Mouse (Mus musculus) intestine, embryonic 15.5 days (tissue): ENCODE measurements around the gene Nupr1. TPM values are rescaled to one million over a fixed set of nuclear protein-coding genes. Genes with fewer than 3 reads are reported as not detected.

Experiments
- ATAC-seq: fragments of 200-750 bp; cut with Nextera tagmentation; 2 replicates; pipeline ENCODE4 v1.8.0; 2017; ENCODE audit warnings: moderate TSS enrichment, moderate library complexity
- H3K27ac ChIP-seq: fragments of 300-500 bp; sonication (generic); 2 replicates; pipeline ENCODE4 v1.5.1; 2015; ENCODE audit warnings: mild to moderate bottlenecking, inconsistent platforms
- H3K27me3 ChIP-seq: fragments of 300-500 bp; sonication (generic); replicated peaks from 2 replicates; pipeline ENCODE4 v1.6.1; 2015; ENCODE audit warnings: inconsistent platforms
- H3K36me3 ChIP-seq: fragments of 300-500 bp; sonication (generic); 2 replicates; pipeline ENCODE4 v1.6.1; 2015; ENCODE audit warnings: inconsistent platforms
- H3K4me1 ChIP-seq: fragments of 300-500 bp; sonication (generic); replicated peaks from 2 replicates; pipeline ENCODE4 v1.6.1; 2015; ENCODE audit warnings: inconsistent platforms
- H3K4me2 ChIP-seq: fragments of 300-500 bp; sonication (generic); replicated peaks from 2 replicates; pipeline ENCODE4 v1.6.1; 2015; ENCODE audit warnings: mild to moderate bottlenecking, inconsistent platforms
- H3K4me3 ChIP-seq: fragments of 300-500 bp; sonication (generic); replicated peaks from 2 replicates; pipeline ENCODE4 v1.5.1; 2015; ENCODE audit warnings: inconsistent platforms
- H3K9ac ChIP-seq: fragments of 300-500 bp; sonication (generic); 2 replicates; pipeline ENCODE4 v1.6.1; 2015; ENCODE audit warnings: inconsistent platforms
- H3K9me3 ChIP-seq: fragments of 300-500 bp; sonication (generic); 2 replicates; pipeline ENCODE4 v1.6.1; 2016; ENCODE audit warnings: inconsistent platforms
- WGBS: fragments of 180-500 bp; shearing (Covaris S2); methylation state at CpG from one replicate; pipeline ENCODE4 v1.1.7; 2015; 5-methylcytosine and 5-hydroxymethylcytosine counted together
- polyA plus RNA-seq: library from polyadenylated mRNA; unstranded; fragments of >200 nt; fragmentation: Nextera tagmentation; extraction: Ambion mirVana; gene quantifications from 2 replicates; pipeline ENCODE4 v1.2.1, GENCODE M21; 2015

Nupr1 gene
- polyA plus RNA-seq, 1 experiment from 2014 or later: 53.4 TPM

- no peak for ATAC-seq
- WGBS: 69% methylated on average over 3 of the region's 3 CpGs
- H3K4me3 ChIP-seq: no peak overlapping the region
These were observed 14.0 kb downstream of the Nupr1 start for GRCm38 (mm10) chr7:126616707-126617106.

GRCm38 (mm10) chr7:126612736-126613135 is 17.9 kb downstream of the Nupr1 start:
- H3K27me3 ChIP-seq: no peaks in the 10 kb centered on the region
- 81% methylated on average over 3 of the region's 3 CpGs for WGBS

More at GRCm38 (mm10) chr7:126616707-126617106, 14.0 kb downstream of the Nupr1 start:
- Histone ChIP-seq H3K4me2 (no peak overlapping the region), H3K9me3 (no peaks in the 10 kb centered on the region), H3K27ac (no peak overlapping the region), H3K9ac (no peak overlapping the region), H3K4me1 (no peaks in the 10 kb centered on the region), H3K36me3 (no peaks in the 10 kb centered on the region), H3K27me3 (no peaks in the 10 kb centered on the region)

GRCm38 (mm10) chr7:126607796-126608195 is 22.9 kb downstream of the Nupr1 start:
- WGBS: 80% methylated on average over 5 of the region's 5 CpGs
- no peak for ATAC-seq
- Histone ChIP-seq H3K36me3 (no peaks in the 10 kb centered on the region), H3K4me2 (no peak overlapping the region), H3K4me1 (0 out of 2 replicates have a peak, but pooled peaks cover 3% of the 10 kb centered on the region), H3K27me3 (no peaks in the 10 kb centered on the region), H3K9ac (no peak overlapping the region), H3K27ac (no peak overlapping the region), H3K4me3 (no peak overlapping the region), H3K9me3 (no peaks in the 10 kb centered on the region)

More at GRCm38 (mm10) chr7:126612736-126613135, 17.9 kb downstream of the Nupr1 start:
- Histone ChIP-seq H3K4me1 (no peaks in the 10 kb centered on the region), H3K9me3 (no peaks in the 10 kb centered on the region), H3K4me2 (no peak overlapping the region), H3K27ac (no peak overlapping the region), H3K9ac (no peak overlapping the region), H3K36me3 (no peaks in the 10 kb centered on the region), H3K4me3 (no peak overlapping the region)
- ATAC-seq: no peak

- Histone ChIP-seq H3K27me3 (no peaks in the 10 kb centered on the region), H3K4me1 (0 out of 2 replicates have a peak, but pooled peaks cover 3% of the 10 kb centered on the region), H3K4me3 (no peak overlapping the region), H3K9ac (no peak overlapping the region), H3K36me3 (no peaks in the 10 kb centered on the region), H3K9me3 (no peaks in the 10 kb centered on the region), H3K4me2 (no peak overlapping the region), H3K27ac (no peak overlapping the region)
- 66% methylated on average over 3 of the region's 3 CpGs for WGBS
- no peak for ATAC-seq
These were observed 23.6 kb downstream of the Nupr1 start for GRCm38 (mm10) chr7:126607064-126607463.

- H3K9ac ChIP-seq: no peak overlapping the region
- 0 out of 2 replicates have a peak, but pooled peaks have one; percentile 34 for ATAC-seq
- H3K27me3 ChIP-seq: no peaks in the 10 kb centered on the region
- no peak overlapping the region for H3K4me2 ChIP-seq
- H3K36me3 ChIP-seq: no peaks in the 10 kb centered on the region
- H3K4me3 ChIP-seq: no peak overlapping the region
- H3K9me3 ChIP-seq: no peaks in the 10 kb centered on the region
- 0 out of 2 replicates have a peak, but pooled peaks cover 3% of the 10 kb centered on the region for H3K4me1 ChIP-seq
- WGBS: 66% methylated on average over 5 of the region's 5 CpGs
- H3K27ac ChIP-seq: no peak overlapping the region
These were observed 24.1 kb downstream of the Nupr1 start for GRCm38 (mm10) chr7:126606611-126607010.

GRCm38 (mm10) chr7:126602650-126603049 is 28.0 kb downstream of the Nupr1 start:
- Histone ChIP-seq H3K27me3 (no peaks in the 10 kb centered on the region), H3K9ac (no peak overlapping the region), H3K4me2 (no peak overlapping the region), H3K4me1 (0 out of 2 replicates have a peak, but pooled peaks cover 3% of the 10 kb centered on the region), H3K9me3 (no peaks in the 10 kb centered on the region), H3K36me3 (no peaks in the 10 kb centered on the region), H3K27ac (no peak overlapping the region), H3K4me3 (no peak overlapping the region)
- WGBS: 75% methylated on average over 3 of the region's 3 CpGs
- ATAC-seq: no peak

- H3K36me3 ChIP-seq: no peaks in the 10 kb centered on the region
- WGBS: 29% methylated on average over 5 of the region's 5 CpGs
- H3K9ac ChIP-seq: no peak overlapping the region
- no peak overlapping the region for H3K4me2 ChIP-seq
- H3K27me3 ChIP-seq: no peaks in the 10 kb centered on the region
- no peak overlapping the region for H3K27ac ChIP-seq
- H3K4me1 ChIP-seq: 0 out of 2 replicates have a peak, but pooled peaks cover under 1% of the 10 kb centered on the region
- ATAC-seq: no peak
- H3K4me3 ChIP-seq: no peak overlapping the region
- H3K9me3 ChIP-seq: no peaks in the 10 kb centered on the region
These were observed 28.8 kb downstream of the Nupr1 start for GRCm38 (mm10) chr7:126601896-126602295.

- no peaks in the 10 kb centered on the region for H3K27me3 ChIP-seq
- no peak overlapping the region for H3K9ac ChIP-seq
- no peaks in the 10 kb centered on the region for H3K9me3 ChIP-seq
- no peak overlapping the region for H3K4me3 ChIP-seq
- WGBS: 68% methylated on average over 6 of the region's 6 CpGs
- no peak for ATAC-seq
- H3K4me2 ChIP-seq: no peak overlapping the region
- H3K27ac ChIP-seq: no peak overlapping the region
- H3K36me3 ChIP-seq: no peaks in the 10 kb centered on the region
- H3K4me1 ChIP-seq: no peaks in the 10 kb centered on the region
These were observed 31.7 kb downstream of the Nupr1 start for GRCm38 (mm10) chr7:126598919-126599318.

- Histone ChIP-seq H3K4me2 (no peak overlapping the region), H3K36me3 (no peaks in the 10 kb centered on the region), H3K9me3 (no peaks in the 10 kb centered on the region), H3K9ac (no peak overlapping the region), H3K4me3 (no peak overlapping the region), H3K27ac (no peak overlapping the region), H3K4me1 (no peaks in the 10 kb centered on the region), H3K27me3 (no peaks in the 10 kb centered on the region)
- WGBS: 40% methylated on average over 6 of the region's 6 CpGs
- no peak for ATAC-seq
These were observed 34.2 kb downstream of the Nupr1 start for GRCm38 (mm10) chr7:126596414-126596813.

GRCm38 (mm10) chr7:126595890-126596289 is 34.8 kb downstream of the Nupr1 start:
- no peak for ATAC-seq
- Histone ChIP-seq H3K27me3 (no peaks in the 10 kb centered on the region), H3K4me2 (no peak overlapping the region), H3K4me3 (no peak overlapping the region), H3K9me3 (no peaks in the 10 kb centered on the region), H3K36me3 (no peaks in the 10 kb centered on the region), H3K9ac (no peak overlapping the region), H3K4me1 (no peaks in the 10 kb centered on the region), H3K27ac (no peak overlapping the region)
- WGBS: 83% methylated on average over 5 of the region's 5 CpGs

GRCm38 (mm10) chr7:126594862-126595561 is 35.6 kb downstream of the Nupr1 start, which contains the start of gene Il27:
TSS of gene Il27 (minus strand) at chr7:126594941.
- no peak within 1 kb of the TSS for H3K4me2 ChIP-seq
- H3K9ac ChIP-seq: no peak within 1 kb of the TSS
- no peaks in the 10 kb centered on the region for H3K27me3 ChIP-seq
- WGBS: 78% methylated on average over 11 of the region's 11 CpGs
- no peak within 1 kb of the TSS for H3K4me3 ChIP-seq
- no peaks in the 10 kb centered on the region for H3K36me3 ChIP-seq
- no peaks in the 10 kb centered on the region for H3K9me3 ChIP-seq
- no peaks in the 10 kb centered on the region for H3K4me1 ChIP-seq
- no peak within 1 kb of the TSS for H3K27ac ChIP-seq
- ATAC-seq: no peak

- ATAC-seq: peak; percentile 35; the same call in 1 of the 2 replicates
- no peak overlapping the region for H3K4me3 ChIP-seq
- H3K27ac ChIP-seq: no peak overlapping the region
- H3K9ac ChIP-seq: no peak overlapping the region
- peak overlapping the region; percentile 42 for H3K4me2 ChIP-seq
- WGBS: 13% methylated on average over 16 of the region's 16 CpGs
- 0 out of 2 replicates have a peak, but pooled peaks cover 4% of the 10 kb centered on the region for H3K27me3 ChIP-seq
- H3K9me3 ChIP-seq: no peaks in the 10 kb centered on the region
- H3K36me3 ChIP-seq: no peaks in the 10 kb centered on the region
- peaks cover 4% of the 10 kb centered on the region; the same call in 1 of the 2 replicates for H3K4me1 ChIP-seq
These were observed 42.9 kb downstream of the Nupr1 start for GRCm38 (mm10) chr7:126587779-126588178.

GRCm38 (mm10) chr7:126586839-126587238 is 43.8 kb downstream of the Nupr1 start:
- Histone ChIP-seq H3K9me3 (no peaks in the 10 kb centered on the region), H3K27ac (no peak overlapping the region), H3K4me3 (no peak overlapping the region), H3K4me1 (peaks cover 4% of the 10 kb centered on the region; the same call in 1 of the 2 replicates), H3K9ac (no peak overlapping the region), H3K27me3 (0 out of 2 replicates have a peak, but pooled peaks cover 4% of the 10 kb centered on the region), H3K4me2 (no peak overlapping the region), H3K36me3 (no peaks in the 10 kb centered on the region)
- no peak for ATAC-seq
- 41% methylated on average over 8 of the region's 8 CpGs for WGBS
